Mouse (Mus musculus): ENCODE results near the gene Stk32b. TPM values are rescaled to one million over a fixed set of nuclear protein-coding genes. Genes with fewer than 3 reads are reported as not detected.

Stk32b gene
- polyA plus RNA-seq, 1 experiment, result 66.6 TPM

DNA sequence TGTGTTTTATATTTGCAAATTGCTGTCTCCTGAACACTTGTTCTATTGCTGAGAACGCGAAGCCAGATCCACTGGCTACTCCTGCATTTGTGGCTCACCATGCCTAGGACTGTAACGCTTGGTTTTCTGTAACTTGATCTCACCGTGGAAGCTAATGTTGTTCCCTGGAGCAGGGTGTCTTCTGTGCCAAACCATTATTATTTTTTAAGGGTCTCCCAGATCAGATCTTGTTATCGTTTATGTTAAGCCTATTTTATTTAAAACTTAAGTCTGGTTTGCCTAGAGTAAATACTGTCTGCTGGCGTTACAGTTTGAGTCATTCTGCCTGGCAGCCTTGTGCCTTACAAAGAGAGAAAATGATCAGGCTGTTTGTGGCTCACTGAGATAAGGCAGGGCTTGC lies 3.7 kb upstream of the Stk32b start:
- no peak for TF ChIP-seq POLR2A (IDR thresholded peaks at IDR 0.05; ENCODE audit: borderline replicate concordance, extremely low read depth, insufficient read depth, insufficient read length, poor library complexity, severe bottlenecking)
- no peak for TF ChIP-seq CTCF (IDR thresholded peaks at IDR 0.05; ENCODE audit: borderline replicate concordance, extremely low read depth, insufficient read depth, insufficient read length)
- DNase-seq (ENCODE audit: low read depth), result peak; percentile 49

DNA sequence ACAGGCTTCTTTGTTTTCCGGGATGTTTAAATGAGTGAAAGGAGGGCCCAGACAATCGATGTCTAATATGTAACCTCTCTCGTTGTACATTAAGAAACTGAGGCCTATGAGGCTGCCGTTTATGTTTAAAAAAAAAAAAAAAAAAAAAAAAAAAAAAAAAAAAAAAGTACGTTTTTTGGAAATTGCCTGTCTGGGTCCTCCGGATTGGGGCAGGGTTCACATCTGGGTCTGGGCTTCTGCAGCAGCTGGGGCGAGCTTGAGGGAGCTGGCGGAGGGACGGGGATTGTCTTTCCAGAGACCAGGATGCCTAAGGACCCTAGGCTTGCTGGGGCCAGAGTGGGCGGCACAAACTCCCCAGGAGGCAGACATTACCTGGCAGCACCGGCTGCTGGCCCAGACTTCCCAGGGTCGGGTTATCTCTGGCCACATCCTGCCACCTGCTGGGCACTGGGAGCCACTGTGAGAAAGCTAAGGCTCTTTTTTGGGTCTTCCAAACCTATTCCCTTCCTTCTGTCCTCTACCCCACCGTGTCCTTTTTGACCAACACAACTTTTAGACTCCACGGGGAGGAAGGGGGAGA lies 503 bp upstream of the Stk32b start:
- DNase-seq (ENCODE audit: low read depth), result peak; percentile 86
- TF ChIP-seq POLR2A (IDR thresholded peaks at IDR 0.05; ENCODE audit: borderline replicate concordance, extremely low read depth, insufficient read depth, insufficient read length, poor library complexity, severe bottlenecking), result no peak
- TF ChIP-seq CTCF (IDR thresholded peaks at IDR 0.05; ENCODE audit: borderline replicate concordance, extremely low read depth, insufficient read depth, insufficient read length), result peak; percentile 80

DNA sequence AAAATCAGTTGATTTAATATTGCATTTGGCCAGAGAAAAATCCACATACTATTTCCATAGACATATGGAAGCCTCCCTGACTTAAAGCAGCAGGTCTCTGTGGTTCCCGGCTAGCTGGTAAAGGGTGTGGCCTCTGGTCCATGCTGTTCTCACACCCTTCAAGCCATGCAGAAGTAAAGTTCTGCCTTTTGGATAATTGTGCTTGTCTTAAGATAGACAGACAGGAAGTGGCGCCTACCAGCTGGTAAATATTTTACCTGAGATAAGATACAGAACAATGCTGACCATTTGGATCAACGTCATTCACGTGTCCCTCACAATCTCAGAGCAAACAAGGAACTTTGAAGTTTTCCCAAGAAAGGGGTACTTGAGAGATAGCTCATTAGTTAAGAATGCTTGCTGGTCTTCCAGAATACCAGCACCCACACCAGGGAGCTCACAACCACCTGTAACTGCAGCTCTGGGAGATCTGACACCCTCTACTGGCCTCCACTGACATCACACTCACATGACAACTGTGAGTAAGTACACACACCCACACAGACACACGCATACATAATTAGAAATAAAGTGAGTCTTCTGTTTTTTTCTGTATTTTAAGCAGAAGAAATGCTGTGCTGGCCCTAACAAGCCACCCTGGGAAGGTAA lies 7.6 kb downstream of the Stk32b start:
- no peak for TF ChIP-seq POLR2A (IDR thresholded peaks at IDR 0.05; ENCODE audit: borderline replicate concordance, extremely low read depth, insufficient read depth, insufficient read length, poor library complexity, severe bottlenecking)
- DNase-seq (ENCODE audit: low read depth), result no peak

DNA sequence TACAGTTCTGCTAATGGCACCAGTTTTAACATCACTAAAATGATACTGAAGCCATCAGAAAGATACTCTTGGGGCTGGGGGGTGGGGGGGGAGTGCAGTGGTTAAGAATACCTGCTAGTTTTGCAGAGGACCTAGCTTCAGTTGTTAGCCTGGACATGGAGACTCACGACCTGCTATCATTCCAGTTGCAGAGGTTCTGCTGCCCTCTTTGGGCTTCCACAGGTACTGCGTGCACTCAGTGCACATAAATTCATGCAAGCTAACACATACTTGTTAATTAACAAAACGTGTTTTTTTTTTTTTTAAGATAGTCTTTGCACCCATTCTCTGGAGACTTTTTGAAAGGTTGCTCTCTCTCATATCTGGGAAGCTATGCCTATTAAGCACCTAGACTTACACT lies 8.8 kb downstream of the Stk32b start:
- no peak for DNase-seq (ENCODE audit: low read depth)
- TF ChIP-seq POLR2A (IDR thresholded peaks at IDR 0.05; ENCODE audit: borderline replicate concordance, extremely low read depth, insufficient read depth, insufficient read length, poor library complexity, severe bottlenecking) (no peak), CTCF (IDR thresholded peaks at IDR 0.05; ENCODE audit: borderline replicate concordance, extremely low read depth, insufficient read depth, insufficient read length) (peak; percentile 34; the same call in 1 of the 2 replicates)

DNA sequence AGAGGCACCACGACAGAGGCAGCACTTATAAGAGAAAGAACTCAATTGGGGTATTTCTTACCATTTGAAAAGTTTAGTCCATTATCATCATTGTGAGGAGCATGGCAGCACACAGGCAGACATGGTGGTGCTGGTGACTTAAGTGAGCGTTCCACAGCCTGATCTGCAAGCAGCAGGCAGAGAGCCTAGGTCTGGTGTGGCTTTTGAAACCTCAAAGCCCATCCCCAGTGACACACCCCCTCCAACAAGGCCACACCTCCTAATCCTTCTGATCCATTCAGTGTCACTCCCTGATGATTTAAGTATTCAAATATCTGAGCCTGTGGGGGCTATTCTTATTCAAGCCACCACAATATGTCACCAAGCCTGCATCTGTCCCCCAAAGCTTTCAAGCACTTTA lies 12.0 kb downstream of the Stk32b start:
- TF ChIP-seq POLR2A (IDR thresholded peaks at IDR 0.05; ENCODE audit: borderline replicate concordance, extremely low read depth, insufficient read depth, insufficient read length, poor library complexity, severe bottlenecking), result no peak
- DNase-seq (ENCODE audit: low read depth), result no peak

DNA sequence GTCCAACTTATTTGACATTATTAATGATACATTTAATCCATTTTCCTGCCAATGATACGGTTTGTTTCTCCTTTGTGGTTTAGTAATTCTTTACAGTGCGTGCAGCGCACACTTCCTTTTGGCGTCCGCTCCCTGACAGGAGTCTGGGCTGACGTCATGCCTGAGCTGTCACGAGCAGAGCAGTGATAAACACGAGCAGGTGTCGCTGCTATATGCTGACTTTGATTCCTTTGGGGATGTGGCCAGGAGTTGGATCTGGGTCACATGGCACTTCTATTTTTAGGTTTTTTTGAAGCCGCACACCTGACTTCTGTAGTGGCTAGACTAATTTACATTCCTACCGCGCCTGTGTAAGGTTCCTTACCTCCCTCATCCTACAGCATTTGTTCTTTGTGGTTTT lies 17.2 kb downstream of the Stk32b start:
- TF ChIP-seq CTCF (IDR thresholded peaks at IDR 0.05; ENCODE audit: borderline replicate concordance, extremely low read depth, insufficient read depth, insufficient read length), result no peak
- TF ChIP-seq POLR2A (IDR thresholded peaks at IDR 0.05; ENCODE audit: borderline replicate concordance, extremely low read depth, insufficient read depth, insufficient read length, poor library complexity, severe bottlenecking), result no peak
- DNase-seq (ENCODE audit: low read depth), result peak; percentile 74

DNA sequence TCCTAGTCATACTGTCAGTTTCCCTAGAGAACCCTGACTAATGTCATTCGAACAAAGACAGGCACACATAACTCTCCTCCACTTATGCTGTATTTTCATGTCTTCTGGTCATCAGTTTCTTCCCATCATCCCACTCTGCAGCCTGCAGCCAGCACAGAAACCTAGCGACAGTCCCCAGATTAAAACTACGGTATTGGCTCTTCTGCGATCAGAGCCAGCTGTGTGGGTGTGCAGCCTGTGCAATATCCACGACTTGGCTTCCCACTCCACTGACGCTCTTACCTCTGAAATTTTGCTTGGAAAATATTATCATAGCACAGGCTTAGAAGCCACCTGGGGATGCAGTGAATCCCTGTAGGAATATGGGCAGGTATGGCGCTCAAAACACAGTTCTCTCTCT lies 19.7 kb downstream of the Stk32b start:
- no peak for TF ChIP-seq POLR2A (IDR thresholded peaks at IDR 0.05; ENCODE audit: borderline replicate concordance, extremely low read depth, insufficient read depth, insufficient read length, poor library complexity, severe bottlenecking)
- no peak for DNase-seq (ENCODE audit: low read depth)

DNA sequence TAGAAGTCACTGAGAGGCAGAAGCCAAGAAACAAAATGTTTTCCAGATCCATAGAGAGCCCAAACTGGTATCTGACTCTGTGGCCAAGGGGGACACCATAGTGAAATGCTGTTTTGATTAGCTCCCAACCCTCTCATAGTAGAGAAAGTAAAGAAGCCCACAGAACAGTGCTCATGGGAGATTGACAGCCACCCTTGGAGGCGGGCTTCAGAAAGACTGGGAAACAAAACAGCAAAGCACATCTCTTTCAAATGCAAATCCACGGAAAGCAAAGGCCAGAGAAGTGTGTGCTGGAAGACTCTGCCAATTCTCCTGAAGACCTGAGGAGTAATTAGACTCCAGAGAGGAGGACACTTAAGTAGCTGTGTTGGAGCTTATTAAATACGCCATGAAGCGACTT lies 21.2 kb downstream of the Stk32b start:
- peak; percentile 85 for DNase-seq (ENCODE audit: low read depth)
- no peak for TF ChIP-seq CTCF (IDR thresholded peaks at IDR 0.05; ENCODE audit: borderline replicate concordance, extremely low read depth, insufficient read depth, insufficient read length)
- TF ChIP-seq POLR2A (IDR thresholded peaks at IDR 0.05; ENCODE audit: borderline replicate concordance, extremely low read depth, insufficient read depth, insufficient read length, poor library complexity, severe bottlenecking), result no peak

DNA sequence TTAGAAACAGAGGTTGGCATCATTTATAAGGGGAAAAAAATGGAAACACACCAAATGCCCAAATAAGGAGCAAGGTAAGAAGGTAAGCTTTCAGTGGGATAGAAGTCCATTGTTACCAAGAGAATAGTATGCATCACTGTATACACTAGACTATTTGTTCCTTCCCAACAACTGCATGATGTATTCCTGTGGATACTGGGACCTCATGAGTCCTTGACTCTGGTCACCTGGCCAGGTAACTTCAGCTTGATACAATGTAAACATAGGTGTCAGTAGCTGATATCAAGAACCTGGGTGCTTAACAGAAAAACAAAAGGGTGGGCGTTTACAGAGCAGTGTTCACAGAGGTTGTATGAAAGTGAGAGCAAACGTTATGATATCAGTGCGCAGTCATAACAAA lies 24.2 kb downstream of the Stk32b start:
- DNase-seq (ENCODE audit: low read depth), result no peak
- TF ChIP-seq POLR2A (IDR thresholded peaks at IDR 0.05; ENCODE audit: borderline replicate concordance, extremely low read depth, insufficient read depth, insufficient read length, poor library complexity, severe bottlenecking), result no peak
- TF ChIP-seq CTCF (IDR thresholded peaks at IDR 0.05; ENCODE audit: borderline replicate concordance, extremely low read depth, insufficient read depth, insufficient read length), result no peak

DNA sequence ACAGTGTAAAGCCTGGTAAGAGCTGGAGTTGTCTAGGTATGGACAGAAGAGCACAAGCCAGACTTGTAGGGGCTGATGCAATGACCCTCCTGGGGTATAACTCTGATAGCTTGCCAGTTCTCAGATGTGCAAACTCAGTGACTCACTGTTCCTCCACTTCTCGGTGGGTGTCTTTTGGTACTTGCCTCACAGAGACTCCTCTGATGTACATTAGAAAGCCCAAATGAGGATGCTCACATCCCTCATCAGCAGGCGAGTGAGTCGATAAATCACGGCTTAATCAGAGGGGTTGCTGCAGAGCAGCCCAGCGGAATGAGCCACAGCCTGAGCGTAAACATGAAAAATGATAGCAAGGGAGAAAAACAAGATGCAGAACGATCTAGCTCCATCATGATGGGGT lies 46.2 kb downstream of the Stk32b start:
- DNase-seq (ENCODE audit: low read depth), result no peak
- TF ChIP-seq POLR2A (IDR thresholded peaks at IDR 0.05; ENCODE audit: borderline replicate concordance, extremely low read depth, insufficient read depth, insufficient read length, poor library complexity, severe bottlenecking) (no peak), CTCF (IDR thresholded peaks at IDR 0.05; ENCODE audit: borderline replicate concordance, extremely low read depth, insufficient read depth, insufficient read length) (no peak)

DNA sequence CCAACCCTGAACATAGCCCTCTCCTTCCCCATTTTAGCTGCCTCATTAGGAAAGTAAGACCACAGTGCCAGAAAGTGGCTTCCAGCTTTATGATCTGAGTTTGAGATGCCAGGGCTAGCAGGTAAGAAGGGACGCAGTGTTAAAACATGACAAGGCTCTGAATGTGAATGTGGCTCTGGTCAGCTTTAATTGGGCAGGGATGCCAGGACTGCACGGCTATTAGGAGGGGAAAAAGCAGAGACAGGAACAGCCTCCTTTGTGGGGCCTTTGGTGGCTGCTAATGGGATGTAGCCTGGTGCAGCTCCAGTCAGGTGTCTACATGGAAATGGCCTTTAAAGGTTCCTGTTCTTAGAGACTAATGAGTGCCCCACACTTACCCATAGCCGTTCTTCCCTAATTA lies 52.0 kb downstream of the Stk32b start:
- DNase-seq (ENCODE audit: low read depth), result peak; percentile 39
- TF ChIP-seq POLR2A (IDR thresholded peaks at IDR 0.05; ENCODE audit: borderline replicate concordance, extremely low read depth, insufficient read depth, insufficient read length, poor library complexity, severe bottlenecking), result no peak
- no peak for TF ChIP-seq CTCF (IDR thresholded peaks at IDR 0.05; ENCODE audit: borderline replicate concordance, extremely low read depth, insufficient read depth, insufficient read length)

DNA sequence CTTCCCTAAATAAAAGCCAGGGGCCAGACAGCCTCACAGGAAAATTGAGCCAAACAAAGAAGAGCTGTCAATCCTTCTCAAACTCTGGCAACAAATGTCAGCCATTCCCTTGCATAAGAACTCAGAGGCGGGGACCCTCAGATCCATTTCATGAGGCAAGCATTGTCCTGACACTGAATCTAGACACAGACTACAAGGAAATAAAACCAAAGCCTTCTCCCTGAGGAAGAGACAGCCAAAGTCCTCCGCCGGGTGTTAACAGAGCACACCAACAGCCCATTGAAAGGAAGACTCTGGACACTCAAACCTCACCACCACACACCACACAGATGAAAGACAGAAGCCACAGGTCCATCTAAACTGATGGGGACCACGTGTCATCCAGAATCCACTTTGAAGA lies 57.8 kb downstream of the Stk32b start:
- peak; percentile 47 for DNase-seq (ENCODE audit: low read depth)
- TF ChIP-seq CTCF (IDR thresholded peaks at IDR 0.05; ENCODE audit: borderline replicate concordance, extremely low read depth, insufficient read depth, insufficient read length) (no peak), POLR2A (IDR thresholded peaks at IDR 0.05; ENCODE audit: borderline replicate concordance, extremely low read depth, insufficient read depth, insufficient read length, poor library complexity, severe bottlenecking) (no peak)

All from brain, embryonic 14.5 days (tissue).